Mouse (Mus musculus) heart, postnatal 0 days (tissue): ENCODE measurements around the gene Tnrc6a. TPM values are rescaled to one million over a fixed set of nuclear protein-coding genes. Genes with fewer than 3 reads are reported as not detected.

ENCODE experiments used
- ATAC-seq: fragments of 200-750 bp; cut with Nextera tagmentation; 2 replicates; pipeline ENCODE4 v1.8.0; 2017; ENCODE audit warnings: low read depth, moderate number of reproducible peaks, moderate library complexity; ENCODE audit not compliant: insufficient read depth
- DNase-seq: peaks from one replicate; pipeline ENCODE4 v3.0.0-alpha.2; 2016; ENCODE audit warnings: low spot score
- H3K27ac ChIP-seq: fragments of 300-500 bp; sonication (generic); 2 replicates; pipeline ENCODE4 v1.5.1; 2014; ENCODE audit warnings: low read depth, mild to moderate bottlenecking
- H3K27me3 ChIP-seq: fragments of 300-500 bp; sonication (generic); 2 replicates; pipeline ENCODE4 v1.6.1; 2014; ENCODE audit warnings: low read length, mixed read lengths; ENCODE audit not compliant: control insufficient read depth, insufficient read depth
- H3K36me3 ChIP-seq: fragments of 300-500 bp; sonication (generic); replicated peaks from 2 replicates; pipeline ENCODE4 v1.6.1; 2014; ENCODE audit warnings: low read length, mixed read lengths; ENCODE audit not compliant: control insufficient read depth, insufficient read depth
- H3K4me1 ChIP-seq: fragments of 300-500 bp; sonication (generic); 2 replicates; pipeline ENCODE4 v1.6.1; 2014; ENCODE audit warnings: antibody characterized with exemption; ENCODE audit not compliant: control insufficient read depth, insufficient read depth
- H3K4me2 ChIP-seq: fragments of 300-500 bp; sonication (generic); 2 replicates; pipeline ENCODE4 v1.6.1; 2014; ENCODE audit warnings: low read depth, mild to moderate bottlenecking, low read length, moderate library complexity
- H3K4me3 ChIP-seq: fragments of 300-500 bp; sonication (generic); 2 replicates; pipeline ENCODE4 v1.5.1; 2014; ENCODE audit warnings: low read depth, low read length
- H3K9ac ChIP-seq: fragments of 300-500 bp; sonication (generic); replicated peaks from 2 replicates; pipeline ENCODE4 v1.6.1; 2014; ENCODE audit warnings: low read depth, low read length, mixed read lengths
- H3K9me3 ChIP-seq: fragments of 300-500 bp; sonication (generic); replicated peaks from 2 replicates; pipeline ENCODE4 v1.6.1; 2016; ENCODE audit warnings: low read length; ENCODE audit not compliant: control insufficient read depth
- CTCF ChIP-seq: IDR thresholded peaks from 2 replicates; pipeline ENCODE4 v1.5.1; 2016; ENCODE audit warnings: antibody characterized with exemption, control low read depth, low read depth
- EP300 ChIP-seq: IDR thresholded peaks from 2 replicates; pipeline ENCODE4 v1.6.1; 2016; ENCODE audit warnings: antibody characterized with exemption, low read depth
- WGBS: fragments of 180-500 bp; shearing (Covaris S2); extraction: QIAGEN DNeasy Blood & Tissue Kit; methylation state at CpG from one replicate; pipeline ENCODE4 v1.1.7; 2014; 5-methylcytosine and 5-hydroxymethylcytosine counted together
- polyA plus RNA-seq: library from polyadenylated mRNA; unstranded; fragments of >200 nt; fragmentation: Nextera tagmentation; extraction: Ambion mirVana; gene quantifications from 2 replicates; pipeline ENCODE4 v1.2.1, GENCODE M21; 2015
- total RNA-seq: library from RNA; depleted of rRNA; stranded (reverse); fragments of >200 nt; gene quantifications from 2 replicates; pipeline ENCODE4 v1.2.3, GENCODE M21; 2014; ENCODE audit warnings: low replicate concordance; rRNA removed

Gene Tnrc6a
- total and polyA plus RNA-seq, 2 experiments from 2014 or later, result 33.6 to 41.4 TPM

DNA sequence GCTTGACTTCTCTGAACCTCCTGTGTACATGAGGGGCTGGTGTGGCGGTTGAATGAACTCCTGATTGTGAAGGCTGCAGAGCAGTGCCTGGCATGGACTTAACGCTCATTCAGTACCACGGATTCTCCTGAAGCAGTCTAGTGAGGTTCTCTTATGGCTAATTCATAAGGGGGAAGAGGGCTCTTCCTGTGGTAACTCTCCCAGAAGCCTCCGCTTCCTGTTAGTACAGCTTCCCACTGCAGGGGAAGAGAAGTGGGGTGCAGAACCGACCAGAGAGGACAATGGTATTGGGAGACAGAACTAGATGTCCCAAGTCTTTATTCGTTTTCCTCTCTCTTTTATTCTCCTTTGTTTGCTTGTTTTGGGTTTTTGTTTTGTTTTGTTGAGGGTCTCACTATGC, 116.4 kb downstream of the Tnrc6a start:
- 63% methylated on average over 6 of the region's 6 CpGs for WGBS
- TF ChIP-seq EP300 (no peak), CTCF (no peak)
- H3K36me3 ChIP-seq, result no peaks in the 10 kb centered on the region

DNA sequence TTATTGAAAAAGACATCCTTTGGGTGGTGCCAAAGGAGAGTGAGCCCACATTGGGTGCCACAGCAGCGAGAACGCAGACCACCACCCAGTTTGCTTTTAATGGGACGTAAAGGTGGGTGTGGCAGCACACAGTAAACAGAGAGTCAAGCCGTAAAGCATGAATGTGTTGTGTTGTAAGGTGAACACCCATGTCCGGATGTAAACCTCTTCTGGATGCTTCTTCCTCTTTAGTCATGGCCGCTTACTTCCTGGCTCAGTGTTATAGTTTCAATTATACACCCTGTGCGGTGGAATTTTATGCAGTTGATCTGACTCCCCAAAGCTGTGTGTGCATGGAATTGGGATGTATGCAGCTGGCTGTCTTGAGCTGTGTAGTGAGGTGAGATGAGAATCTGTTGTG, 118.6 kb downstream of the Tnrc6a start:
- DNase-seq, result no peak
- WGBS, result 89% methylated on average over 7 of the region's 7 CpGs
- H3K27me3 ChIP-seq, result no peaks in the 10 kb centered on the region
- no peaks in the 10 kb centered on the region for H3K9me3 ChIP-seq
- no peak overlapping the region for H3K4me2 ChIP-seq
- no peak overlapping the region for H3K9ac ChIP-seq
- peaks cover 10% of the 10 kb centered on the region; the same call in 1 of the 2 replicates for H3K4me1 ChIP-seq
- no peaks in the 10 kb centered on the region for H3K36me3 ChIP-seq
- TF ChIP-seq EP300 (no peak), CTCF (no peak)
- no peak for ATAC-seq
- no peak overlapping the region for H3K27ac ChIP-seq
- no peak overlapping the region for H3K4me3 ChIP-seq

More for the DNA sequence above, 116.4 kb downstream of the Tnrc6a start:
- ATAC-seq (no peak), DNase-seq (no peak)
- H3K4me3 ChIP-seq, result no peak overlapping the region
- H3K9ac ChIP-seq, result no peak overlapping the region
- 0 out of 2 replicates have a peak overlapping the region, but pooled peaks have one; percentile 6 for H3K4me2 ChIP-seq
- peaks cover 10% of the 10 kb centered on the region; the same call in 1 of the 2 replicates for H3K4me1 ChIP-seq
- no peaks in the 10 kb centered on the region for H3K27me3 ChIP-seq
- H3K27ac ChIP-seq, result no peak overlapping the region
- H3K9me3 ChIP-seq, result no peaks in the 10 kb centered on the region

DNA sequence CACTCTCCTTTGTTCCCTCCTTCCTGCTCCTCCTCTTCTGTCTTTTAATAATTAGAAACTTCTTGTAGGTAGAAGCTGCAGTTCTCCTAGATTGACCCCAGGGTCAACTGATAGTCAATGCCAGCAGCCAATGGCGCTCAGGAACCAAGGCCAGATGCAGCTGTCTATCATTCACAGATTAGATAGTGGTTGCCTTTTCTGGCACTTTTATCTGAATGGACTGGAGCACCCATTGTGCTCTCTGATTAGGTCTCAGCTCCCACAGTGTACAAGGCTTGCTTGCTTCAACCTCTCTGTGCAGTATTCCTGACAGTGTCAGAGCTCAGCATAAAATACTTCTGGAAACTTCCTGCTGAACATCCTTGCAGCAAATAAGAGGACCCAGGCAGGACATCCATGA, 121.1 kb downstream of the Tnrc6a start:
- Histone ChIP-seq H3K4me3 (no peak overlapping the region), H3K36me3 (no peaks in the 10 kb centered on the region), H3K27me3 (no peaks in the 10 kb centered on the region), H3K4me2 (no peak overlapping the region), H3K9me3 (no peaks in the 10 kb centered on the region), H3K27ac (no peak overlapping the region), H3K4me1 (peaks cover 10% of the 10 kb centered on the region; the same call in 1 of the 2 replicates), H3K9ac (no peak overlapping the region)
- ATAC-seq, result no peak
- DNase-seq, result no peak
- TF ChIP-seq EP300 (no peak), CTCF (no peak)
- 13% methylated on average over 1 of the region's 1 CpGs for WGBS

Other genes with a start within 250 kb of the Tnrc6a start
- 14.5 and 14.9 TPM in 2 replicates for gene Rbbp6, start 158.2 kb upstream of the Tnrc6a start, total RNA-seq
- 12.5 and 13.2 TPM in 2 replicates for gene Rbbp6, start 158.2 kb upstream of the Tnrc6a start, polyA plus RNA-seq
- not detected in 2 replicates for gene Slc5a11, start 90.9 kb downstream of the Tnrc6a start, total RNA-seq
- 0.10 TPM in 2 replicates for gene Slc5a11, start 90.9 kb downstream of the Tnrc6a start, polyA plus RNA-seq
- gene Lcmt1, start 245.9 kb downstream of the Tnrc6a start, total RNA-seq, result 12.4 and 14.7 TPM in 2 replicates
- gene Lcmt1, start 245.9 kb downstream of the Tnrc6a start, polyA plus RNA-seq, result 36.2 and 38.6 TPM in 2 replicates
- gene Arhgap17, start 246.0 kb downstream of the Tnrc6a start, total RNA-seq, result 8.9 and 11.4 TPM in 2 replicates
- 6.4 and 7.1 TPM in 2 replicates for gene Arhgap17, start 246.0 kb downstream of the Tnrc6a start, polyA plus RNA-seq